Mouse (Mus musculus) frontal cortex, postnatal 14 days (tissue): Measurements from ENCODE around the gene Zc2hc1b.
"Not testable (repeated sequence)": the region's sequence is repeated elsewhere in the genome, so short reads cannot be mapped to it uniquely, and the experiment has no call there.

Source experiments
- DNase-seq, 2 experiments: peaks; one replicate each; pipeline ENCODE4 v3.0.0; 2022; ENCODE audit warnings: low spot score in 2 of 2

Gene Zc2hc1b

DNA sequence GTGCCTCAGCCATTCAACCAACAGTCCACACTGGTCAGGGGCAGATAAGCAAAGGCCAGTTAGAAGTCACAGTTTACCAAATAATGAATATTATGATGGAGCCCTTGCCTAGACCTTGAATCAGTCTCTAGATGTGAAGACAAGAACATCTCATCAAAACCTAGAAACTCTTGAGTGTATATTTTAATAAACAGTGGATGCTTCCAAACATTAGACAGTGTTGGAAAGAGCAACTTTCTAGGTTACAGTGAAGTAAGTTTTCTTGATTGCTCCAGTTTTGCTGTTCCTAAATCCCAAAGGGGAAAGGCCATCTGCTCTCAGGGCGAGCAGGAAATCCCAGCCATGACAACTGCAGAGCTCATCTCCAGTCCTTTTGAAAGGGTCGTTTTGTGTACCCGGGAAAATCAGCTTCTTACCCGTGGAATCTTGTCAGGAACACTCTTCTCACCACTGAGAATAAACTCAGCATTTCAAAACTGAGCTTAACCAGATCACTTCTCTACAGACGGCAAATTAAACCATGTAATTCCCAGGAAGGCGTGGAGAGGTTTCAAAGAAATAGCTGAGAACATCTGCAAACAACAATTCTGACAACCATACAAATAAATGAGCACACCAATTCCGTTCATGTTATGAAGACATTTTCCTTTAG lies at the start of gene Zc2hc1b:
Zc2hc1b (minus strand) TSS at position 51 of the 652 bp plus-strand sequence.
- no peak for DNase-seq

GRCm38 (mm10) chr10:13225377-13226063 lies 47.7 kb upstream of the Zc2hc1b start:
- no peak for DNase-seq

DNA sequence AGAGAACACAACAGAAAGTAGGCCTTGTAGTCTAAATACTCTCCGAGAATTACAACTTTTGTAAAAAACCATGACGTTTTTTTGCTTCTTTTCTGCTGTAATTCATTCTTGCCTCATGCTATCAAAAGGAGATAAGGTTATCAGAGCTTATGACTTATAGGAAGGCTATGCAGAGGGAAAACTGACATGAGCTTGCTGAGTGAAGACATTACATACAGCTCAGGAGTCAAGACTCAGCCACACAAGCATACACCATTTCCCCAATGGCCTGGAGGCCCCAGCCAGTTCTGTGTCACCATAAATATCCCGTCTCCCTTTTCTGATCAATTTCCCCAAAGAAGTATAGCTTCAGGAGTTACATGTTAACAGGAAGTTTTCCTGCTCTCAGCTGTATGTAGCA lies 44.3 kb upstream of the Zc2hc1b start:
- DNase-seq = no peak

GRCm38 (mm10) chr10:13220061-13220460 lies 42.2 kb upstream of the Zc2hc1b start:
- DNase-seq = no peak

- DNase-seq = no peak
Observed at GRCm38 (mm10) chr10:13213956-13214355, 36.1 kb upstream of the Zc2hc1b start.

GRCm38 (mm10) chr10:13212829-13213228 lies 35.0 kb upstream of the Zc2hc1b start:
- DNase-seq = no peak

- DNase-seq = no peak
Observed at GRCm38 (mm10) chr10:13212326-13212725, 34.5 kb upstream of the Zc2hc1b start.

- DNase-seq = no peak
Observed at GRCm38 (mm10) chr10:13209930-13210637, 32.3 kb upstream of the Zc2hc1b start.

DNA sequence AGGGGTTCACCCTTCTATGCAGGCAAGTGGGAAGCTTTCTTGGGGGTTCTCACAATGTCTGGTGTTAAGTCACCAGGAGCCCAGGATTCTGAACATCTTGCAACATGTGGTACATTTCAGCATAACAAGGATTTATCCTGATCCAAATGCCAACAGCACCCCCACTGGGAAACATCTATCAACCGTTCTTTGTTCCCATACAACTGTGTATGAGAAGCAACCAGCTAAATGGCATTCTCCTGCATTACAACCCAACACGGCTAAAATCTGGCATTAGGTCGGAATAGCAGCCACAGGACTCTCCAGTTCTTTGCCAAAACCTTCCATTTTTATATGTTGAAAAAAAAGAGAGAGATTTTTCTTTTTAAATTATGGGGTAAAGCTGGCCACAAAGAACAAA lies 31.7 kb upstream of the Zc2hc1b start:
- no peak for DNase-seq

DNA sequence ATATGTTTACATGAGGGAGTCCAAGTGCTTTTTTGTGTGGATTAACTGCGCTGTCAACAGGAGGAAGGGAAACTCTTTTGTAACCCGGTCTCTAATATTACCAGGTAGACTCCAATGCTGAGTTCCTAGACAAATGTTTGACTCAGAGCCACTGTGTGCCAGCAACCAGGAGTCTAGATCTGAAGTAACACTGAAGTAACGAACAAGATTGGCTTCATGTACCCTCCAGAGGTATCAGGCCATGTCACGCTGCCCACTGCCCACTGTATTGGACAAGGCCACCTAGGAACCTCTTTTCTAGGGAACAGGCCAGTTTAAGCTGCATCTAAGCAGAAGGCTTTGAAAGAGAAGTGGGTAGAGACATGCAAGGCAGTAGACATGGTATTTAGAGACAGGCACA lies 31.2 kb upstream of the Zc2hc1b start:
- no peak for DNase-seq

GRCm38 (mm10) chr10:13201741-13202293 lies 24.0 kb upstream of the Zc2hc1b start:
- DNase-seq = no peak

- no peak for DNase-seq
Observed at GRCm38 (mm10) chr10:13200862-13201261, 23.0 kb upstream of the Zc2hc1b start.

GRCm38 (mm10) chr10:13199234-13199633 lies 21.4 kb upstream of the Zc2hc1b start:
- DNase-seq = no peak

- DNase-seq = no peak
Observed at GRCm38 (mm10) chr10:13196872-13197507, 19.2 kb upstream of the Zc2hc1b start.

GRCm38 (mm10) chr10:13193496-13193895 lies 15.7 kb upstream of the Zc2hc1b start:
- DNase-seq = not testable (repeated sequence)

GRCm38 (mm10) chr10:13192731-13193351 lies 15.0 kb upstream of the Zc2hc1b start, which contains the start of gene Ltv1:
TSS of gene Ltv1 (minus strand) at chr10:13193168.
- DNase-seq = peak; percentile 88 to 92

GRCm38 (mm10) chr10:13189881-13190280 lies 12.1 kb upstream of the Zc2hc1b start:
- no peak for DNase-seq

DNA sequence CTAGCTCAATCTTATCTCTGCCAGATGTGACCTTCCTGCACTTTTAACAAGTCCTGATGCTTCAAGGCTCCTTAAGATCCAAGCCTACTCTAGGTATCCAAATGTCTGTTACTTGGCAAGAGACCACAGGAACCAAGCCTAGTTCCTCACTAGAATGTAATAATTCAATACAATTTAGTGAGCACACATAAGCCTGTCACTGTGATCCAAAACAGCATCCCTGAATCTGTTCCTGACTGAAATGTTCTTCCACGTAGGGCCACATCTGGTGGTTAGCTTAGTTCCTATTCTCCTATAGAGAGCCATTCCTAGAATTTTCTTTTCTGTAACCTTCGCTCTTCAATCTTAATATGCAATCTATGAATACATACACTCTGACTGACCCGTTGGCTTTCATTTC lies 8.9 kb upstream of the Zc2hc1b start:
- DNase-seq = no peak

- DNase-seq = no peak
Observed at GRCm38 (mm10) chr10:13184170-13184766, 6.4 kb upstream of the Zc2hc1b start.

GRCm38 (mm10) chr10:13180211-13180610 lies 2.4 kb upstream of the Zc2hc1b start:
- DNase-seq = no peak

- DNase-seq = no peak
Observed at GRCm38 (mm10) chr10:13175866-13176265, 2.0 kb downstream of the Zc2hc1b start.
